ENCODE assay signal across 15 mouse cellular contexts in the genomic region with DNA sequence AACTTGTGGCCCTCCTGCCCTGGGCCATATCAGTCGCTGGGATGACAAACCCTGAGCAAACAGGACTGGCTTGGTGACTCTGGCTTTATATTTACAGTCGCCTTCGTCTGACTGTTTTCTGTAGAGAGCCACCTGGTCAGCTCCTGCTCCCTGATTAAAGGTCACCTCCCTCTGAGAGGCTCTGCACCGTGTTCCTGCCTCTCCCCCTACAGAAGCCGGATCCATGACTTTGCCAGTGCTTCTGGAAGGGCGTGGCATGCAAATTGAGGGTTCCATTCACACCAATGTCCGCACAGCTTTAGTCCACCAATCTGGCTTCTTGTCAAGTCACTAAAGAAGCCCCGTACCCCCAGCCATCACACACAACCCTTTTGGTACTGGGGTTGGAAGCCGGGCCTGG. TPM values are rescaled to one million over a fixed set of nuclear protein-coding genes. Genes with fewer than 3 reads are reported as not detected.
DNase-seq lines count a peak whose midpoint lies in the region; ATAC-seq lines count a peak whose summit lies in the region.
"Had no signal": no experiment of that assay in that cellular context is flagged by ENCODE, and none has a peak within 500 bp of the region (broad histone marks: within the 10 kb centered on the region; RNA-seq: fewer than 3 reads in every experiment).

No protein-coding gene starts in this region.

- no peaks in the 10 kb centered on the region for H3K27me3 ChIP-seq in forebrain, embryonic 11.5 days (ENCODE audit: control insufficient read depth, insufficient read depth, low read length)
- H3K27me3 ChIP-seq in forebrain, embryonic 16.5 days (replicated peaks; ENCODE audit: control insufficient read depth, insufficient read depth, low read length): no peaks in the 10 kb centered on the region
- H3K27me3 ChIP-seq in liver, embryonic 13.5 days: no peaks in the 10 kb centered on the region
- H3K27me3 ChIP-seq: embryonic facial prominence, embryonic 13.5 days had no signal

- H3K4me3 ChIP-seq in forebrain, embryonic 11.5 days (ENCODE audit: low read depth, low read length): no peak overlapping the region
- no peak overlapping the region for H3K4me3 ChIP-seq in forebrain, embryonic 16.5 days (replicated peaks; ENCODE audit: low read length)
- no peak overlapping the region for H3K4me3 ChIP-seq in liver, embryonic 13.5 days (replicated peaks)
- H3K4me3 ChIP-seq: embryonic facial prominence, embryonic 13.5 days; forebrain, embryonic 12.5 days had no signal

- H3K27ac ChIP-seq in forebrain, embryonic 11.5 days (ENCODE audit: low read depth, low read length): no peak overlapping the region
- no peak overlapping the region for H3K27ac ChIP-seq in forebrain, embryonic 16.5 days (ENCODE audit: low read length)
- H3K27ac ChIP-seq in liver, embryonic 13.5 days: peak overlapping the region; percentile 66
- H3K27ac ChIP-seq: embryonic facial prominence, embryonic 13.5 days; forebrain, embryonic 12.5 days had no signal

- H3K36me3 ChIP-seq in forebrain, embryonic 11.5 days (ENCODE audit: control insufficient read depth, insufficient read depth, low read length): no peaks in the 10 kb centered on the region
- H3K36me3 ChIP-seq in forebrain, embryonic 16.5 days (ENCODE audit: control insufficient read depth, insufficient read depth): no peaks in the 10 kb centered on the region
- H3K36me3 ChIP-seq in liver, embryonic 13.5 days: no peaks in the 10 kb centered on the region
- H3K36me3 ChIP-seq: embryonic facial prominence, embryonic 13.5 days; forebrain, embryonic 12.5 days had no signal

- no peak overlapping the region for H3K4me2 ChIP-seq in forebrain, embryonic 11.5 days (ENCODE audit: low read depth, low read length, severe bottlenecking)
- H3K4me2 ChIP-seq in forebrain, embryonic 16.5 days (ENCODE audit: low read length): no peak overlapping the region
- no peak overlapping the region for H3K4me2 ChIP-seq in liver, embryonic 13.5 days
- H3K4me2 ChIP-seq: embryonic facial prominence, embryonic 13.5 days; forebrain, embryonic 12.5 days; lung, embryonic 14.5 days had no signal

- 58% methylated on average over 9 of the region's 9 CpGs for WGBS in forebrain, embryonic 11.5 days
- 58% methylated on average over 9 of the region's 9 CpGs for WGBS in forebrain, embryonic 16.5 days
- 55% methylated on average over 9 of the region's 9 CpGs for WGBS in liver, embryonic 13.5 days (ENCODE audit: insufficient replicate concordance)

- H3K4me1 ChIP-seq in forebrain, embryonic 11.5 days (replicated peaks; ENCODE audit: control insufficient read depth, insufficient read depth, low read length): no peaks in the 10 kb centered on the region
- H3K4me1 ChIP-seq in forebrain, embryonic 16.5 days (replicated peaks; ENCODE audit: control insufficient read depth, insufficient read depth, low read length): peaks cover 31% of the 10 kb centered on the region
- H3K4me1 ChIP-seq in liver, embryonic 13.5 days (replicated peaks): peaks cover 77% of the 10 kb centered on the region

- no peak for ATAC-seq in forebrain, embryonic 11.5 days (replicated peaks; ENCODE audit: low FRiP score)
- ATAC-seq in forebrain, embryonic 16.5 days: no peak
- ATAC-seq in liver, embryonic 13.5 days (ENCODE audit: low read depth): peak; percentile 59

- no peaks in the 10 kb centered on the region for H3K9me3 ChIP-seq in forebrain, embryonic 11.5 days (ENCODE audit: control insufficient read depth, low read length)
- H3K9me3 ChIP-seq in forebrain, embryonic 16.5 days (ENCODE audit: control insufficient read depth, low read length): no peaks in the 10 kb centered on the region
- H3K9me3 ChIP-seq in liver, embryonic 13.5 days (replicated peaks): no peaks in the 10 kb centered on the region
- H3K9me3 ChIP-seq: embryonic facial prominence, embryonic 13.5 days; forebrain, embryonic 12.5 days had no signal

- peak; percentile 48 for DNase-seq in forebrain, embryonic 11.5 days (ENCODE audit: low spot score)
- peak; percentile 20 for DNase-seq in thymus, postnatal 0 days (ENCODE audit: low spot score)
- DNase-seq in thymus, adult 18-20 months: no peak
- DNase-seq in liver, embryonic 13.5 days: no peak
- DNase-seq in yolk sac, embryonic 10.5 days (ENCODE audit: low spot score): peak; percentile 76
- no peak for DNase-seq in adrenal gland, postnatal 10 days
- DNase-seq in lung, postnatal 10 days: no peak
- DNase-seq: cerebellum, adult 11 months; heart, adult 18-20 months; heart, postnatal 4 days; kidney, adult 8-10 months; lung, embryonic 14.5 days had no signal

- H3K9ac ChIP-seq in forebrain, embryonic 11.5 days (ENCODE audit: low read length): no peak overlapping the region
- no peak overlapping the region for H3K9ac ChIP-seq in forebrain, embryonic 16.5 days (replicated peaks; ENCODE audit: low read depth, low read length)
- no peak overlapping the region for H3K9ac ChIP-seq in liver, embryonic 13.5 days
- H3K9ac ChIP-seq: embryonic facial prominence, embryonic 13.5 days; forebrain, embryonic 12.5 days; lung, embryonic 14.5 days had no signal

RNA-seq across cellular contexts. Expression of a gene that starts 19.0 kb away (rescaled TPM):
- 1.6 and 1.7 TPM in 2 replicates for polyA plus RNA-seq in forebrain, embryonic 11.5 days (2014; fragmentation: Nextera tagmentation; extraction: Ambion mirVana)
- polyA plus RNA-seq in forebrain, embryonic 16.5 days (2015; fragmentation: Nextera tagmentation; extraction: Ambion mirVana): 11.3 and 13.4 TPM in 2 replicates
- 38.3 and 39.3 TPM in 2 replicates for polyA plus RNA-seq in thymus, postnatal 0 days (2015; fragmentation: Nextera tagmentation; extraction: Ambion mirVana)
- 4.5 and 4.6 TPM in 2 replicates for polyA plus RNA-seq in liver, embryonic 13.5 days (2015; fragmentation: Nextera tagmentation; extraction: Ambion mirVana)
- 10 to 100 TPM in 1 of 2 experiments, 1 to 10 TPM in 1; 9.9 to 13.4 TPM for total RNA-seq in adrenal gland, postnatal 10 days (2021)

RNA-seq across cellular contexts. Expression of a gene that starts 35.5 kb away (rescaled TPM):
- 14.5 and 15.8 TPM in 2 replicates for polyA plus RNA-seq in forebrain, embryonic 11.5 days (2014; fragmentation: Nextera tagmentation; extraction: Ambion mirVana)
- polyA plus RNA-seq in forebrain, embryonic 16.5 days (2015; fragmentation: Nextera tagmentation; extraction: Ambion mirVana): 37.4 and 38.6 TPM in 2 replicates
- 35.6 and 41.8 TPM in 2 replicates for polyA plus RNA-seq in thymus, postnatal 0 days (2015; fragmentation: Nextera tagmentation; extraction: Ambion mirVana)
- polyA plus RNA-seq in liver, embryonic 13.5 days (2015; fragmentation: Nextera tagmentation; extraction: Ambion mirVana): 18.4 and 18.5 TPM in 2 replicates
- 10 to 100 TPM; 31.1 to 36.6 TPM for total RNA-seq in adrenal gland, postnatal 10 days (2021)

RNA-seq across cellular contexts. Expression of a gene that starts 39.3 kb away (rescaled TPM):
- polyA plus RNA-seq in forebrain, embryonic 11.5 days (2014; fragmentation: Nextera tagmentation; extraction: Ambion mirVana): 108 and 110 TPM in 2 replicates
- polyA plus RNA-seq in forebrain, embryonic 16.5 days (2015; fragmentation: Nextera tagmentation; extraction: Ambion mirVana): 66.1 and 71.0 TPM in 2 replicates
- 132 and 146 TPM in 2 replicates for polyA plus RNA-seq in thymus, postnatal 0 days (2015; fragmentation: Nextera tagmentation; extraction: Ambion mirVana)
- 83.3 and 84.6 TPM in 2 replicates for polyA plus RNA-seq in liver, embryonic 13.5 days (2015; fragmentation: Nextera tagmentation; extraction: Ambion mirVana)
- total RNA-seq in adrenal gland, postnatal 10 days (2021): 10 to 100 TPM; 56.0 to 58.1 TPM

RNA-seq across cellular contexts. Expression of a gene that starts 44.5 kb away (rescaled TPM):
- polyA plus RNA-seq in forebrain, embryonic 11.5 days (2014; fragmentation: Nextera tagmentation; extraction: Ambion mirVana): 60.2 and 61.4 TPM in 2 replicates
- 104 and 112 TPM in 2 replicates for polyA plus RNA-seq in forebrain, embryonic 16.5 days (2015; fragmentation: Nextera tagmentation; extraction: Ambion mirVana)
- 32.4 and 32.8 TPM in 2 replicates for polyA plus RNA-seq in thymus, postnatal 0 days (2015; fragmentation: Nextera tagmentation; extraction: Ambion mirVana)
- polyA plus RNA-seq in liver, embryonic 13.5 days (2015; fragmentation: Nextera tagmentation; extraction: Ambion mirVana): 16.1 and 18.0 TPM in 2 replicates
- total RNA-seq in adrenal gland, postnatal 10 days (2021): 10 to 100 TPM; 41.1 to 58.1 TPM

Comparison
In these comparisons a context has a peak if more than half of its experiments do, and no peak if none do; other contexts are left out.
1. DNase-seq: peak in forebrain, embryonic 11.5 days (single experiment), thymus, postnatal 0 days (single experiment) and yolk sac, embryonic 10.5 days (single experiment); none in thymus, adult 18-20 months (0 of 2), liver, embryonic 13.5 days (single experiment), adrenal gland, postnatal 10 days (single experiment) and lung, postnatal 10 days (single experiment).